Mouse (Mus musculus): ENCODE measurements around the gene Hlf. TPM values are rescaled to one million over a fixed set of nuclear protein-coding genes. Genes with fewer than 3 reads are reported as not detected.

The Hlf gene
- total RNA-seq, 4 experiments from 2014 or later, result 87.7 to 108 (median 98.0) TPM

DNA sequence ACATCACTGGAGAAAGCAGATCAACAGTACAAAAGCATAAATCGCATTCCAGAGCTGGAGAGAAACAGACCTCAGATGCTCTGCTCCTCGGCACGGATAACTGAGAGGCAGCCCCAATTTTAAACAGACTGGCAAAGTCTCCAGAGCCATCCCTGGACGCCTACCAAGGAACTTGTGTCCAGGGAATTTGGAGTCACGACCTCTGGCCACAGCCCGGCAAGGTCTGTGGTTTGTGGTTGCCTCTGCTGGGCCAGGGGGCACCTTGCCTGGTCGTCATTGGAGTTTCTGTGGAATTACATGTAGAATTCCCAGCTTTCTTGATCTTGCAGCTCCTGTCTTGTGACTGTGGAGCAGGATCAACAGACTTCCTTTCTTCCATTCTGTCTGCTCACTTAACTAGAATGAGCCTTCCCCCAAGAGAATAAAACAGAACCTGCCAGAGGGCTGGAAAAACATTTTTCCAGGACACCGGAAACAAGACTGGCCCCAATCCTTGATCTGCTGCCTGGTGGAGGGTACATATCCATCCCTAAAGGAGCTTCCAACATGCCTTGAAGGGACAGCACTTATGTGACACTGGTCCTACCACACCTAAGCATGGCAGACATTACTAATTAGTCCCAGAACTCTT, 19.1 kb downstream of the Hlf start:
- no peak for DNase-seq (ENCODE audit: low spot score in 2 of 2)

DNA sequence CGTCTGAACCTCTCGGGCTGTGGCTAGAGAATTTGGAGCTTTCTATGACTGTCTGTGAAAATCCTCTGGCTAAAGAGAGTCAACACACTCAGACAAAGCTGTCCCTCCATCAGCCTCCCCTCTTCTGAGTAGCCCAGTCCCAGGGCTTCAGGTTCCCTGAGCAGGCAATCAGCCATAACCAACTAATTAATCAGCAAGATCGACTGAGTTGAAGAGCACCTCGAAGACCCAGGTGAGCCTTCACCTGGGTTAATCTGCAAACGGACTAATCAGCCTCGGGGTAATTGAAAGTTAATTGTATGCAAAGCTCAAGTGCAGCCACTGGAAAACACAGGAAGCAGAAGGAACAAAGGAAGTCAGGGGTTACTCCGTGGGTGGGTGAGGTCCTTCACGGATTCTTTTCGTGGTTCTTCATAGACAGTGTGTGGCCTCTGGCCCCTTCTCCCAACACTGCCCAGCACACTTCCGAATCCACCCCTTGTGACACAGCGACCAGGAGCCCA, 19.9 kb downstream of the Hlf start:
- DNase-seq (ENCODE audit: low spot score in 2 of 2), result no peak

DNA sequence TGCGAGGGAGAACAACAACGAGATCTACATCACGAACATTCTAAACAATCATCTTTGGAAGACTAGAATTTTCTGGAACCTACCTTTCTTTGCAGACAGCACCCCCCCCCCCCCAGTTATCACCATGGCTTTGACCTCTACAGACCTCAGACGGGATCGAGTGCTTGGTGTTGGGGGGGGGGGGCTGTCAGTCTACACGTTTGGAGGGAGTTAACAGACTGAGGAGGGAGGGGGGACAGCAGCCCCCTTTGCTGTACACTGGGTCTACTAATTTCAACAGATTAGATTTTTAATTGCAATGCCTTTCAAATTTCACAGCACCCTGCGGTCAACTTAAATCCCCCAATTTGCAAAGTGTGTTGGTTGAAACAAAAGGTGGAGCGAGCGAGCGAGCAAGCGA, 20.3 kb downstream of the Hlf start:
- no peak for DNase-seq (ENCODE audit: low spot score in 2 of 2)

DNA sequence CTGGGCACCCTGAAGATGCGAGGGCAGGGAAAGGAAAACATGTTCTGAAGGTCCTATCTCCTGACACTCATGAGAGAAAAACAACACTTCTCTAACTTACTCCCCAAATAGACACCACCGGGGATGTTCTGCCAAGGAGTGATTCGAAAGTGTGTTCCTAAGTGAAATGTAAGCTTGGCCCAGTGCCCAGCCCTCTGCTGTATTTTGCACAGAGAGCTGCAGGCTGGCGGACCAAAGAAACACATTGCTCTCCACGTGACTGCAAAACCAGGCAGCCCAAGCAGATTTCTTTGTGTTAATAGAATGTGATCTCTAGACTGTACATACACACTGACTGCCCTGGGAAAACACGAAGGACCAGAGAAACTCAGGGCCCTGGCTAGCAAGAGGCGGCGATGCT, 21.1 kb downstream of the Hlf start:
- peak; percentile 94 to 98 for DNase-seq (ENCODE audit: low spot score in 2 of 2)

GRCm38 (mm10) chr11:90369115-90369514, 21.6 kb downstream of the Hlf start:
- DNase-seq (ENCODE audit: low spot score in 2 of 2), result no peak

GRCm38 (mm10) chr11:90367894-90368860, 22.5 kb downstream of the Hlf start:
- no peak for DNase-seq (ENCODE audit: low spot score in 2 of 2)

DNA sequence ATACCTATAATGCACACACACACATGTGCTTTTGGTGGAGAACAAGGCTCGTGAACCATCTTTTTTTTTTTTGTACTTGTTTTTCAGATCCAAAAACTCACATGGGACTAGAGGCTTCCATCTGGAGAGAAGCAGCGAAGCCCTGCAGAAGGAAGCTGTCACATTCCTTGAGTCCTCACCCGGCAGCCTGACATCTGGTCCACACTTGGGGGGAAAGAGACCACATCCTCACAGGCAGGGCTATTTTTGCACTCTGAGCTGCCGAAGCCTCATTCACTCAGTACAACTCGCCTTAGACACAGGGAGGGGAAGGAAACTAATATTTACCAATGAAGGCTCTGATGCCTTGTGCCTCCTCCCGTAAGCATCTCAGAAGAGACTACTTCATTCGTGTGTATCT, 25.8 kb downstream of the Hlf start:
- no peak for DNase-seq (ENCODE audit: low spot score in 2 of 2)

DNA sequence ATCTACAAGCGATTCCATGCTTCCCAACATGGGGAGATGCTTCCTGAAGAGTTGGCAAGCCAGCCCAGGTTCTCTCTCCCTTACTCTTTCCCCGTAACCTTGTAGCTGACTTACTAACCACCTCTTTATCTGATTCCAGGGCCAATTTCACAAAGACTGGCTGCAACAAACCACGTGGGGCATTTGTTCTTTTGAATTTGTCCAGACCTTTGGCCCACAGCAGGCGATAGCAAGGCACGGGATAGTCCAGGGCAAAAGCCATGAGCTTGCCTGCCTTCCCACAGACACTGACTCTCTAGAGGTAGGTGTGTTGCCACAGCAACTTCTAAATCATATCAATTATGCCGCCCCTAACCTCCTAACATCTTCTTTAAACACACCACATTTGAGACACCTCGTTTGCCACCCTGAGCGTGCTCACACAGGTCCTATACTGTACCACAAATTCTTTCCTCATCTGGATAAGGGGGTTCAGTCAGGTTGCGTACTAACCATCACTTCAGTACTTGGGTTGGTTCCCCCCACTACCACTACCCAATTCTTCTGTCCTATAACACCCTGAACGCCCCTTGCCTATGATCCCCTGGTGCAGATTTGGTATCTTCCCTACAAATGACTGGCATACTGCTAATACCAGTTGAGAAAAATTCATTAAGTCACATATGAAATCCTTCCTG, 26.7 kb downstream of the Hlf start:
- DNase-seq (ENCODE audit: low spot score in 2 of 2), result no peak

GRCm38 (mm10) chr11:90363406-90363805, 27.3 kb downstream of the Hlf start:
- DNase-seq (ENCODE audit: low spot score in 2 of 2), result peak in 1 of 2 experiments; percentile 47

DNA sequence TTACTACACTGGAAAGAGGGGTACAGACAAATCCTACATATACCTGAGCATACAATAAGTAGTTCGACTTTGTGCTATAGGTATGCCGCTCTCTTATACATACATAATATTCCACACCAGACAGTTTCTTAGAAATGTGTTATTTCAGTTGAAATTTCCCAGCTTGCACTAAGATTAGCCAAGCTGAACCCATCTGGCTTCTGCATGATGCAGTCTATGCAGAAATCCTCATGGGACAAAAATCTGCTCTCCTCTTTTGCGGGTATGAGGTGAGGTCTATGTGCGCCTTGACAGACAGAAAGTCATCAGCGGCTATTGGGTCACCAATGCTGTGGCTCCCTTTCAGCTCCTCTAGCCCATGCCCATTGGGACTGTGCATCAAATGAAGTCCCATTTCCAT, 30.2 kb downstream of the Hlf start:
- DNase-seq (ENCODE audit: low spot score in 2 of 2), result no peak

GRCm38 (mm10) chr11:90358063-90358462, 32.6 kb downstream of the Hlf start:
- no peak for DNase-seq (ENCODE audit: low spot score in 2 of 2)

GRCm38 (mm10) chr11:90357371-90357770, 33.3 kb downstream of the Hlf start:
- no peak for DNase-seq (ENCODE audit: low spot score in 2 of 2)

DNA sequence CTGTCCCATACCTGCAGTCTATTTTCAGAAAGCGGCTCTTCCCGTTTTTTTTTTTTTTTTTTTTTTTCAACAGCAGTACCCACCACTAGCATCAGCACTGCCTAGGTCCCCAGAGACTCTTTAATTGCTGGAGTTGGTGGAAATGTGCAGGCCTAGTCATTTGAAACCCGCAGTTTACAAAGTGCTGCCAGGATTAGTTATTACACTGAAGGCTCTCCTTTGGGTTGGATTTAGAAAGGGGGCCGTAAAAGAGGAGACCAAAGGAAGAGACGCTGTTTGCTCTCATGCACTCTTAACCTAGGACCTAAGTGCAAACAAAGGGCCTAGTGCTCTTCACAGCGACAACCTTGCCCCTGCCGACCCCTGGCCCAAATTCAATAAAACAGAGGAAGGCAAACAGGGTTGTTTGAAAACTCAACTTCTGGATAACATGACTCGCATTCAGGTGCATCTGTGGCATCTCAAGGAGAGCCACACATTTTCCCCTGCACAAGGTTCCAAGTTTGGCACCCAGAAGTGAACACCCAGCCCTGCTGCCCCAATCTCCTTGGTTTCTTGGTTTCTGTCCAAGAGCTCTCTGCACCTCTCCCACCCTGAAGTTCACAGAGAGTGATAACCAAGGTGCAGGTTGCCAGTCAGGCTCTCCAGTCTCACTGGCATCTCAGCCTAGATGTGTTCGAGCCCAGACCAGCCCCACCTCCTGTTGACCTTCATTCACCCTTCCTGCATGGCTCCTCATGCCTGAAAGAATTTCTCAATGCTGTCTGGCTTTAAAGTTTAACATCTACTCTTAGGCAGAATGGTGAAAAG, 34.0 kb downstream of the Hlf start:
- no peak for DNase-seq (ENCODE audit: low spot score in 2 of 2)

- DNase-seq (ENCODE audit: low spot score in 2 of 2), result no peak
Observed at GRCm38 (mm10) chr11:90356036-90356435, 34.7 kb downstream of the Hlf start.

DNA sequence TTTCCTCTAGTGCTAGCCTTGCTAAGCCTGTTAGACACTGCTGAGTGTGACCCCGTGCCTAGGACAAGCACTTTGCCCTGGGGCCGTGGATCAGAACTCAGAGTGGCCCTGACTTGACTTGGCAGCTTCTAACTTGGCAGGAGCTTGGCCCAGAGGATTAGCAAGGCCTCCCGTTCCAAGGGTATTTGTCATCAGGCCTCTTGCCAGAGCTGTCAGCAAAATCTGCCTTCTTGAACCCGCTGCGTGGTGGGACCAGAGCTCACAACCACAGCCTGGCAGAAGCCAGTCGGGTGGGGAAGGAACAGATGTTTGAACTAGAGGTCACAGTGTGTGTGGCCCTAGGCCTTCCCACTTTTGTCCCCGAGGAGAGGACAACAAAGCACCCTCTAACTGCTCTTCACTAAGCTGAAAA, 35.4 kb downstream of the Hlf start:
- no peak for DNase-seq (ENCODE audit: low spot score in 2 of 2)

- DNase-seq (ENCODE audit: low spot score in 2 of 2), result no peak
Observed at GRCm38 (mm10) chr11:90352696-90353095, 38.0 kb downstream of the Hlf start.

DNA sequence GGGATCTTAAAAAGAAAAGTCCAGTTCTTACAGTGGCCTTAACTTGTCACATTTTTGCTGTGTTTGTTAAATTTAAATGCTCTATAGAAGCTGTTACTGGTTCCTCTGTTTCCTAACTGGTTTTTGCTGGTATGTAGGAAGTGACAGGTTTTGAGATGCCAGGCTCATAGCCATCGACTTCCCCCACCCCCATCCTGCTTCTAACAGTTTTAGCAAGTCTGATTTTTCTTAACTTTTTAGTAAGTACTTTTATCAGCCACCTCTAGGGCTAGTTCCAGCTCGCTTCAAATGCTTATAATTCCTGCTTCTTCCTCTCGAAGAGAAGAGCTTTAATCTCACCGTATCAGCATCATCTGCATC, 40.6 kb downstream of the Hlf start:
- DNase-seq (ENCODE audit: low spot score in 2 of 2), result no peak

DNA sequence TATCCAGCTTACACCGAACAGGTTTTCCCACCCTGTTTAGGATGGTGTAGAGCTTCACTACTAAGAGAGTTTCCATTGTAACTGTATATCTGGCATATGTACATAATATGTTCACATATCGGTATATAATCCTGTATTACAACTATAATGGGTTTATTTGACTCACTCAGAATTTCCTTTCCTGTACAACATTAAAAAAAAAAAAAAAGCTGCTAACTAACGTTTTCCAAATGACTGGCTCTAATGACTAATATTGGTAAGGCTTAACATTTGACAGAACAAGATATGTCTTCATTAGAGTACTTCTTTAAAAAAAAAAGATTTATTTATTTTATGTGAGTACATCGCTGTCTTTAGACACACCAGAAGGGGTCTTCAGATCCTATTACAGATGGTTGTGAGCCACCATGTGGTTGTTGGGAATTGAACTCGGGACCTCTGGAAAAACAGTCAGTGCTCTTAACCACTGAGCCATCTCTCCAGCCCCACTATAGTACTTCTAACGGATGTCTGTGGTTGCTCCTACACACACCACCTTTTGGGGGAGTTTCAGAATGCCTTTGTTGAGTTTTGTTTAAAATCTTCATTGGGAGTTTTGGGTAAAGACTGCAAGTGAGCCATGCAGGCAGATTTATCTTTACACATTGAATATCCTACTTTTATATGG, 41.1 kb downstream of the Hlf start:
- no peak for DNase-seq (ENCODE audit: low spot score in 2 of 2)

- DNase-seq (ENCODE audit: low spot score in 2 of 2), result no peak
Observed at GRCm38 (mm10) chr11:90347667-90348459, 42.8 kb downstream of the Hlf start.

DNA sequence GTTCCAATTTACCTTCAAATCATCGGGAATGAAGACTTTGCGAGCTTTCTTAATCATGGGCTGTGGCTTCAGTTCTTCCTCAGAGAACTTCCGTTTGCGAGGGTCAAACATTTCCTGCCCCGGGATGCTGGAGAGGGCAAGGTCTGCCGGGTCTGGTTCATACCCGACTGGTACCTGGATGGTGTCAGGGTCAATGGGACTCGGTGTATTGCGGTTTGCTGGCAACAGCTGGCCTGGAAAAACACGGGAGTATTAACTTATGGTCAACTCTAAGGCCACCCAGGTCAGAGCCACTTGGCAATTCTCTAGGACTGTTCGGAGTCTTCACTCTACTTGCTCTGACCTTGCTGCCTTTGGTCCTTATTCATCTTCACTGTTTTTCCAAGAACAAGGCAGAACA, 44.9 kb downstream of the Hlf start:
- DNase-seq (ENCODE audit: low spot score in 2 of 2), result no peak
